Mouse (Mus musculus) telencephalon, adult 2 months (tissue): ENCODE data around the gene Rusc1.

Experiments
- DNase-seq: peaks from one replicate; pipeline ENCODE4 v3.0.0-alpha.2; 2011; ENCODE audit warnings: low read depth, low spot score

Rusc1 gene

GRCm38 (mm10) chr3:89093175-89093574 lies at the start of gene Rusc1:
Gene Rusc1 (minus strand): TSS chr3:89093311.
- peak; percentile 88 for DNase-seq

- no peak for DNase-seq
Observed at GRCm38 (mm10) chr3:89136365-89136764, 43.3 kb upstream of the Rusc1 start.

GRCm38 (mm10) chr3:89135958-89136357 lies 42.8 kb upstream of the Rusc1 start, which contains the start of gene Pklr:
Gene Pklr (plus strand): TSS chr3:89136142.
- no peak for DNase-seq

GRCm38 (mm10) chr3:89133752-89134151 lies 40.6 kb upstream of the Rusc1 start:
- DNase-seq, result no peak

- DNase-seq, result no peak
Observed at GRCm38 (mm10) chr3:89133063-89133450, 39.9 kb upstream of the Rusc1 start.

- DNase-seq, result peak; percentile 33
Observed at GRCm38 (mm10) chr3:89132285-89133062, 39.4 kb upstream of the Rusc1 start.

GRCm38 (mm10) chr3:89131816-89132215 lies 38.7 kb upstream of the Rusc1 start:
- peak; percentile 93 for DNase-seq

- DNase-seq, result no peak
Observed at GRCm38 (mm10) chr3:89129908-89130307, 36.8 kb upstream of the Rusc1 start.

GRCm38 (mm10) chr3:89125981-89126380 lies 32.9 kb upstream of the Rusc1 start:
- DNase-seq, result no peak

- DNase-seq, result no peak
Observed at GRCm38 (mm10) chr3:89124241-89124640, 31.1 kb upstream of the Rusc1 start.

- DNase-seq, result no peak
Observed at GRCm38 (mm10) chr3:89123313-89123712, 30.2 kb upstream of the Rusc1 start.

GRCm38 (mm10) chr3:89115522-89115921 lies 22.4 kb upstream of the Rusc1 start:
- no peak for DNase-seq

GRCm38 (mm10) chr3:89113058-89113457 lies 19.9 kb upstream of the Rusc1 start:
- no peak for DNase-seq

- no peak for DNase-seq
Observed at GRCm38 (mm10) chr3:89108146-89108545, 15.0 kb upstream of the Rusc1 start.

- DNase-seq, result no peak
Observed at GRCm38 (mm10) chr3:89107545-89107944, 14.4 kb upstream of the Rusc1 start.

GRCm38 (mm10) chr3:89106881-89107280 lies 13.8 kb upstream of the Rusc1 start:
- DNase-seq, result no peak

- no peak for DNase-seq
Observed at GRCm38 (mm10) chr3:89103291-89103595, 10.1 kb upstream of the Rusc1 start.

- DNase-seq, result no peak
Observed at GRCm38 (mm10) chr3:89102495-89103290, 9.6 kb upstream of the Rusc1 start.

- DNase-seq, result peak; percentile 100
Observed at GRCm38 (mm10) chr3:89101812-89102494, 8.8 kb upstream of the Rusc1 start, which contains the start of gene Fdps. Gene Fdps (minus strand): TSS chr3:89101959.

GRCm38 (mm10) chr3:89101459-89101811 lies 8.3 kb upstream of the Rusc1 start:
- DNase-seq, result no peak

GRCm38 (mm10) chr3:89100811-89101210 lies 7.7 kb upstream of the Rusc1 start, which contains the start of gene Gm43738:
Gene Gm43738 (minus strand): TSS chr3:89101099.
- DNase-seq, result no peak

- no peak for DNase-seq
Observed at GRCm38 (mm10) chr3:89094021-89094420, 910 bp upstream of the Rusc1 start.
